Comparison of ENCODE assay signal across 10 mouse cellular contexts in the genomic region with DNA sequence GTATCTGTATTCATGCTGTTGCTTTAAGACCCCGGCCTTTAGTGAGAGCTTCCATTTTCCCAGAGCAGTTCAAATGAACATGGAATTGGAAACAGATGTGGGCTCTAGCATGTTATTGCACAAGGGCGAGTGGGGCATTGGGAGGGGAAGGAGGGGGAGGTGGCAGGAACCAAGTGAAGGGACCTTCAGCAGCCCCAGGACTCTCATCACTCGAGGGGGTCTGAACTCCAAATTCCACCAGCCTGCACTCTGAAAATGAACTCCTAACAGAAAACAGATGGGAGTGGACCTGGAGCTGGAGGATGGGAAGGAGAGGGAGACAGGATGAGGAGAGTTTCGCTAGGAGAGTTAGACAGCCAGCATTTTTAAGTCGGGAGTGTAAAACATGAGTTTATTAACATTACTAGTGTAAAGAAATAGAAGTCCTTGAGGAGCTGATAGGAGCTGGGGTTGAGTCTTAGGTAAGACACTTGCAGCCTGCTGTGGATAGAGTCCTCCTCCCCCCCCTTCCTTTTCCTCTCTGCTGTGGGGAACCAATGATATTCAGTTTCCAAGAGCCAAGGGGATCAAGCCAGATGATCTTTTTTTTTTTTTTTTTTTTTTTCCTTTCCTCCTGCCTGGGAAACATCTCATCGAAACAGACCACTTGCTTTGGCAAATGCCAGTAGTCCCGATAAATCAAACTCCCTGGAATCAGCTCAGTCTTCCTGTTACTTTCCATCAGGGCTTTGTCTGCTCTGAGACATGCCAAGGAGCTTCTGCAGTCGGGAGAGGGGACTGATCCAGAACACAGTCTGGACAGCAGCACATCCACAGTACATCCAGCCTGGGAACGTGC.
DNase-seq lines count a peak whose midpoint lies in the region; ATAC-seq lines count a peak whose summit lies in the region.
"Had no signal": no experiment of that assay in that cellular context is flagged by ENCODE, and none has a peak within 500 bp of the region (broad histone marks: within the 10 kb centered on the region; RNA-seq: fewer than 3 reads in every experiment).

No protein-coding gene starts in this region.

- H3K27me3 ChIP-seq in hindbrain, embryonic 12.5 days, result no peaks in the 10 kb centered on the region
- no peaks in the 10 kb centered on the region for H3K27me3 ChIP-seq in hindbrain, embryonic 14.5 days (ENCODE audit: control insufficient read depth, insufficient read depth, low read length)
- H3K27me3 ChIP-seq: liver, embryonic 15.5 days had no signal

- 0 out of 2 replicates have a peak overlapping the region, but pooled peaks have one; percentile 6 for H3K4me2 ChIP-seq in hindbrain, embryonic 12.5 days (replicated peaks)
- H3K4me2 ChIP-seq in hindbrain, embryonic 14.5 days (replicated peaks), result no peak overlapping the region
- H3K4me2 ChIP-seq: liver, embryonic 15.5 days had no signal

- WGBS in hindbrain, embryonic 12.5 days, result 63% methylated on average over 9 of the region's 9 CpGs
- WGBS in hindbrain, embryonic 14.5 days, result 79% methylated on average over 9 of the region's 9 CpGs

- H3K9ac ChIP-seq in hindbrain, embryonic 12.5 days, result no peak overlapping the region
- no peak overlapping the region for H3K9ac ChIP-seq in hindbrain, embryonic 14.5 days
- H3K9ac ChIP-seq: liver, embryonic 15.5 days had no signal

- no peaks in the 10 kb centered on the region for H3K4me1 ChIP-seq in hindbrain, embryonic 12.5 days
- H3K4me1 ChIP-seq in hindbrain, embryonic 14.5 days (replicated peaks; ENCODE audit: control insufficient read depth, insufficient read depth, low read length), result no peaks in the 10 kb centered on the region
- no peaks in the 10 kb centered on the region for H3K4me1 ChIP-seq in brown adipose tissue, adult 24 weeks (ENCODE audit: control insufficient read depth, insufficient read depth, insufficient read length, low read length)
- H3K4me1 ChIP-seq: liver, embryonic 15.5 days had no signal

- H3K4me3 ChIP-seq in hindbrain, embryonic 12.5 days, result no peak overlapping the region
- H3K4me3 ChIP-seq in hindbrain, embryonic 14.5 days (replicated peaks; ENCODE audit: low read length), result no peak overlapping the region
- H3K4me3 ChIP-seq in brown adipose tissue, adult 24 weeks (ENCODE audit: insufficient read depth, low read depth, low read length), result no peak overlapping the region
- H3K4me3 ChIP-seq: liver, embryonic 15.5 days; myocyte had no signal

- no peak for ATAC-seq in hindbrain, embryonic 12.5 days (ENCODE audit: low FRiP score)
- ATAC-seq in hindbrain, embryonic 14.5 days (ENCODE audit: low FRiP score), result no peak
- no peak for ATAC-seq in cerebellum, adult (ENCODE audit: insufficient number of reproducible peaks, low FRiP score, low TSS enrichment)
- no peak for ATAC-seq in activated CD4-positive, CD25-positive, alpha-beta regulatory T cell, adult 4 months

- peak overlapping the region; percentile 55; the same call in 1 of the 2 replicates for H3K27ac ChIP-seq in hindbrain, embryonic 12.5 days
- H3K27ac ChIP-seq in hindbrain, embryonic 14.5 days, result no peak overlapping the region
- peak overlapping the region; percentile 36 for H3K27ac ChIP-seq in brown adipose tissue, adult 24 weeks (replicated peaks; ENCODE audit: low read depth, low read length)
- H3K27ac ChIP-seq: liver, embryonic 15.5 days had no signal

- no peak for DNase-seq in hindbrain, embryonic 14.5 days (ENCODE audit: low spot score)
- DNase-seq in gastrocnemius, adult 8-10 months (ENCODE audit: low spot score in 2 of 2), result peak; percentile 8 to 13
- DNase-seq in kidney, postnatal 36 days, result peak; percentile 15 to 42
- DNase-seq in cerebellum, postnatal 10 days, result no peak

- H3K36me3 ChIP-seq in hindbrain, embryonic 12.5 days, result no peaks in the 10 kb centered on the region
- H3K36me3 ChIP-seq in hindbrain, embryonic 14.5 days (replicated peaks; ENCODE audit: control insufficient read depth, insufficient read depth), result no peaks in the 10 kb centered on the region
- H3K36me3 ChIP-seq: liver, embryonic 15.5 days had no signal

- H3K9me3 ChIP-seq in hindbrain, embryonic 12.5 days (replicated peaks), result no peaks in the 10 kb centered on the region
- no peaks in the 10 kb centered on the region for H3K9me3 ChIP-seq in hindbrain, embryonic 14.5 days (ENCODE audit: control insufficient read depth, low read length)
- H3K9me3 ChIP-seq: liver, embryonic 15.5 days had no signal

Comparison
In these comparisons a context has a peak if more than half of its experiments do, and no peak if none do; other contexts are left out.
1. DNase-seq: peak in gastrocnemius, adult 8-10 months (2 of 2) and kidney, postnatal 36 days (2 of 2); none in hindbrain, embryonic 14.5 days (single experiment) and cerebellum, postnatal 10 days (0 of 2).